Mouse (Mus musculus): ENCODE results near the gene Slc37a3.

DNA sequence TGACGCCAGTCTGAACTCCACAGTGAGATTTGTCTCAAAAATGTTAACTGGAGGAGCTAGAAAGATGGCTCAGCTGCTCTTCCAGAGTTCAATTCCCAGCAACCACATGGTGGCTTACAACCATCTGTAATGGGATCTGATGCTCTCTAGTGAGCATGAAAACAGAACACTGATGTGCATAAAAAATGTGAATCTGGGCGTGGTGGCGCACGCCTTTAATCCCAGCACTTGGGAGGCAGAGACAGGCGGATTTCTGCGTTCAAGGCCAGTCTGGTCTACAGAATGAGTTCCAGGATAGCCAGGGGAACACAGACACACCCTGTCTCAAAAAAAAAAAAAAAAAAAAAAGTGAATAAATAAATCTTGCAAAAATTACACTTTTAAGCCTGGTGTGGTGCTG is 19.6 kb upstream of the Slc37a3 start:
- TF ChIP-seq CTCF (IDR thresholded peaks at IDR 0.05; ENCODE audit: low read depth, low read length), result no peak
- no peak for TF ChIP-seq POLR2A (IDR thresholded peaks at IDR 0.05; ENCODE audit: extremely low read depth, insufficient read depth, low read length)

Data from liver, adult 2 months (tissue).